Mouse (Mus musculus): ENCODE measurements around the gene Cd19.

DNA sequence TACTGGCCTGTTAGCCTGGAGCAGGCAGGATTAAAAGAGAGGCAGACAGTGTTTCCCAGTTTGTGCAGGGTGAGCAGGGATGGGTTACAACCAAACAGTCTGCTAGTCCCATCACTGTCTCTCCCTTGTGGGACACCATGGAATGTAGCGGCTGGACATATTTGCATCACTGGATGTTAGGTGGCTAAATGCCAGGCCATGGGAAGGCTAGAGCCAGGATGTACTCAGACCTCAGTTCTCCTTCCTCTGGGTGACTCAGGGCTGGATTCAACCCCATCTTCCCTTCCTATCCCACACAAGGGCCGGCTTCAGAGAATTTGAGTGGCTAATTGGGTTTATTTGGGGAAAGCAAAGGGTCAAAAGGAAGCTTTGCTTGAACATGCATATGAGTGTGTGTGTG lies 6.0 kb downstream of the Cd19 start:
- TF ChIP-seq CTCF (IDR thresholded peaks at IDR 0.05; ENCODE audit: low read depth, low read length) (no peak), TAL1 (conservative IDR thresholded peaks at IDR 0.05; ENCODE audit: low read depth, low read length) (no peak), POLR2AphosphoS5 (IDR thresholded peaks at IDR 0.05; ENCODE audit: insufficient replicate concordance, low read depth, low read length) (no peak), GATA1 (IDR thresholded peaks at IDR 0.05; ENCODE audit: borderline replicate concordance, low read length) (no peak)
